Mouse (Mus musculus) urinary bladder, postnatal 25 days (tissue): Measurements from ENCODE around the gene Chrdl2.
A peak's percentile ranks its signal among the peaks of the same experiment; 100 is the strongest.

Experiments
- DNase-seq: peaks from one replicate; pipeline ENCODE4 v3.0.0; 2022; ENCODE audit warnings: low spot score

The Chrdl2 gene

DNA sequence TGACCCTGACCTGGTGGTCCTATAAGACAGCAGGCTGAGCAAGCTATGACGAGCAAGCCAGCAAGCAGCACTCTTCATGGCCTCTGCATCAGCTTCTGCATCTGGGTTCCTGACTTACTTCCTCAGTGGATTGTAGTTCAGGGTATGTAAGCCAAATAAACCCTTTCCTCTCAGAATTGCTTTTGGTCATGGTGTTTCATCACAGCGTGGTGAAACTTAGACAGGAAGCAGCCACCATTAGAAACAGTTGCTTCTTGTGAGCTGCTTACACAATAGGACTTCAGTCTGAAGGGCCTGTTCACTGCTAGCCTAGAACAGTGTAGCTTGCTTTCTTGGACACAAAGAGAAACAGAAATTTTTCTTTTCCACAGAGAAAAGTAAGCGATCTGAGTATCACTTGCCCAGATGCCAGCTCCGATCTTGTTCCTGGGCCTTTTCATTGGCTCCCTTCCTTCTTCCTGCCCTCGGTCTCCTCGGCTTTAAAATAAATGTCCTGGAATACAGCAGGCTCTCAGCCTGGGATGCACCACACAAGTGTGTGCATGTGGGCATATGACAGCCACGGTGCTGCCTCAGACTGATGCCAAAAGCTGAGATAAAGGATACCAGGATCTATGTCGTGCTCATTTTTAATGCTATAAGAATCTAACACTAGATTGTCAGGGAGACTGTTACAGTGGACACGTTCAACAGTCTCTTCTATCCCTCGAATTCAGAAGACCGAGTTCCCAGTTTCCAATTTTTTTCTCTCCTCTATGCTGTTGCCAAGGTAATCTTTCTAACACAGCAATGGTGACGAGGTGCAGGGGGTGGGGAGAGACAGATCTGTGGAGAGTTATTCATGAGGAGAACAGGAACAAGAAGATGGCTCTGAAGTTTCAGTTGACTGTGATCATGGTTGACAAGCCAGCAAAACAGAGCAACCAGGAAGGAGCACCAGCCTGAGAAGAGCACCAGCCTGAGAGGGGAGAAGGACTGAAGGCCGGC, 23.4 kb upstream of the Chrdl2 start:
- no peak for DNase-seq

DNA sequence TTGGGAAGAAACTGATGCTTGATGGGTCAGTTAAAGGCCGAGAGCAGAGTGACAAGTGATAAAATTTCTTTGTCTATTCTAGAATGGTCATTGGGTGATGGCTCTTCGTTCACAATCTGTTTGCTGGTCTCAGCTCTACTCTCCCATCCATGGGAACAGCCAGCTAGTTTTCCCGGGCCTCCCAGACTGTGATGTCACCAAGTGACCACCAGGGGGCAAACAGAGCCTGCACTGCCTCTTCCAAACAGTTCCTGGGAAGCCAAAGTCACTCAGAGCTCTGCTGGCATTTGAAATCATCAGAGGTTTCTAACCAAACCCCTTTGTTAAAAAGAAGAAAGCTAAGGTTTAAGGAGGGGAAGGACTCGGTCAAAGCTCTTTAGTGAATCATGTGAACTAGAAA, 17.2 kb upstream of the Chrdl2 start:
- peak; percentile 62 for DNase-seq

- DNase-seq, result no peak
Measured at GRCm38 (mm10) chr7:99989844-99990760, 15.9 kb upstream of the Chrdl2 start.

DNA sequence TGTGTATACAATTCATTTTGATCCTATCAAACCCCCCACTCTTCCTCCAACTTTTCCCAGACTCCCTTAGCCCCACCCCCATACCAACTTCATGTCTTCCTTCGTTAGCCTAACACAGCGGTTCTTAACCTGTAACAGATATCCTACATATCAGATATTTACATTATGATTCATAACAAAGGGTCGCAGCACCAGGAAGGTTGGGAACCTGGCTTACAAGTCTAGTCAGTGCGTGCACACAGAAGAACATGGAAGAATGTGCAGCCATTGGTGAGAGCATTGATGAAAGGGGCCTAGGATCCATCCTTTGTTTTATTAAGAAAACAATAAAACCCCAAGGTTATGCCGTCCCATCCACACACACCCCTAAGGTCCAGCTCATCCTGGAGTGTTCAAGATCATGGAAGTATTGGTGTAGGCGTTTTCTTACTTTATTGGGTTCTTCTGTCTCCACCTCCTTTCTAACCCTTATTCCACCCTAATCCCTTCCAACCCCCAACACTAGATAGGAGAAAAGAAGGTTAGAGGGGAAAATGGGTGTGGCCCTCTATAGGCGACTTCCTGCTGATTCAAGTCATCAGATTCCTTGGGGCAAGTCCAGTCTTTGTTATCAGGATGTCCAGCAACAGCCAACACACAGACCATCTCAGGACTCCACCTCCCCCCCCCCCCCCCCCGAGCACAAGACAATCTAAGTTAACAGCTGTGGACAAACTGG, 14.8 kb upstream of the Chrdl2 start:
- no peak for DNase-seq

GRCm38 (mm10) chr7:99993159-99993558, 12.8 kb upstream of the Chrdl2 start:
- no peak for DNase-seq

GRCm38 (mm10) chr7:99995186-99995585, 10.8 kb upstream of the Chrdl2 start:
- DNase-seq, result no peak

DNA sequence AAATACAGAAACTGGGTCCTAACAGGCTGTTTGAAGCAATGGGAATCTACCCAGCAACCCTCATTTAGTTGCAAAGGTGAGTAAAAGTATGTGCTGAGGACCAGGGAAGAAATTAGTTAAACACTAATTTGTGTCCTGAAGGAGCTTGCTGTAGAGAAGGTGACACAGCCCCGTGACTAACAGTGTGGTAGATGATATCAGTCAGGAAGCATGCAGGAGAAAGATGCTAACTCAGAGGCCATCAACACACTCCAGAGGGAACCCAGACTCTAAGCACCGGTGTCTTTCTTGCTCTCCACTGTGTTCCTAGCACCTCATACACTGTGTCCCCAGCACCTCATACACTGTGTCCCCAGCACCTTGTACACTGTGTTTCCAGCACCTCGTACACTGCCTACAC, 7.3 kb upstream of the Chrdl2 start:
- DNase-seq, result no peak

DNA sequence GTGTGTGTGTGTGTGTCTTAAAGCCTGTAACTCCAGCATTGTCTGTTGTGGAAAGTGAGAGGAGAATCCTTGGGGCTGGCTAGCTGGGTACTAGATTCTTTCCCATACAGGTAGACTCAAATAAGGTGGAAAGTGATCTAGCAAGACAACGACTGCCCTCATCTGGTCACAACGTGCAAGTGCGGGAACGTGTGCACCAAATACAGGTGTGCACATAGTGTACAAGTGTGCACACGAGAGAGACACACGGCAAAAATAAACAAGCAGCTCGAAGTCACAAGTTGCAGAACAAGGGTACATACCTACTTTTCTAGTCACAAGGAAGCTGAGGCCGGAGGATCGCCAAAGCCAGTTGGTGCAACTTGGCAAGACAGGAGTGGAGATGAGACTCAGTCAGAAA, 2.2 kb upstream of the Chrdl2 start:
- no peak for DNase-seq

DNA sequence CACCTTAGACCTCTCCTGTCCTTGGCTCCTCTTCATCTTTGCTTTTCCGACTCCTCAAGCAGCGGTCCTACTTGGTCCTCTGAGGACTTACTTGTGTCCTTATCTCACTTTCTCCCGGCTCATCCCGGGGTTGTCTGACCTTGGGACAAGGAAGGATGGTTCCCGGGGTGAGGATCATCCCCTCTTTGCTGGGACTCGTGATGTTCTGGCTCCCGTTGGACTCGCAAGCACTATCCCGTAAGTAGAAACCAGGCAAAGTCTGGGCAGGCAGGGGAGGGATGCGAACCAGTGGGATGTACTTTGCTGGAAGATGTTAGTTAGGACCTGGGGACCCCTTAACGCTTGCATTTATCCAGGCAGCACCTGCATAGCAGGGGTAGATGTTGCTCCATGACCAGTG, 439 bp downstream of the Chrdl2 start:
- no peak for DNase-seq

DNA sequence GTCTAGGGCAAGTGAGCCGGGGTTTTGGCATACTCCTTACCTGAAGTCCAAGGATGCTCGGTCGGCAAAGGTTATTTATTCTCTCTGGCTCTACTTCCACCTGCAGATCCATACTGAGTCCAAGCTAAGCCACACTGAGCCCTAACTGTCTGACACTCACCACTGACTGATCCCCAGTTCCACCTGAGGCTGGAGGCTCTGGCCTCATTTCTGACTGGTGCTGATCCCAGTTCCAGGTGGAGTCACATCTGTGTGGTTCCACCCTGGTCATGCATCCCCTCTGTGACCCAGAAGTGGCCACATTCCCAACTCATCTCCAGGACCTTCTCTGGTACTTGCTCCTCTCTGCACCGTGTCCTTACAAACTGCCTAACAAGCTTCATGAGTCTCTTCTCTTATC, 2.8 kb downstream of the Chrdl2 start:
- no peak for DNase-seq

DNA sequence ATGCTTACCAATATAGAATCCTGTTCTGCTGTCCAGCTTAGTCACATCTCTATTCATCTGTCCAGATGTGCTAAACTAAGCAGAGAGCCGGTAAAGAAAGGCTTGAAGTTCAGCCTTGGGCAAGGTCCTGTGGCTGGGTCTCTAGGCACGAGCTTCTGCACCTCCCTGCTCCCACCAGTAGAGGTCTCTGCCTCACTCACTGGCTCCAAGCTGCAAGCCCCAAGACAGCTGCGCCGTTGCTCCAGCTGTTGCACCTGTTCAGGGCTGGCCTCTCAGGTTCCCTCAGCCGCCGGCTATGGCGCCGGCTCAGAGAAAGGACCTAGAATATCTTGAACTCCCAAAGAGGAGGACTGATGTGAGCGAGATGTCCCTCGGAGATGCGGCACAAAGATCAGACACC, 3.7 kb downstream of the Chrdl2 start:
- peak; percentile 53 for DNase-seq

GRCm38 (mm10) chr7:100010711-100011110, 4.7 kb downstream of the Chrdl2 start:
- DNase-seq, result no peak

GRCm38 (mm10) chr7:100012085-100012484, 6.1 kb downstream of the Chrdl2 start:
- no peak for DNase-seq

GRCm38 (mm10) chr7:100012515-100012914, 6.5 kb downstream of the Chrdl2 start:
- DNase-seq, result no peak

DNA sequence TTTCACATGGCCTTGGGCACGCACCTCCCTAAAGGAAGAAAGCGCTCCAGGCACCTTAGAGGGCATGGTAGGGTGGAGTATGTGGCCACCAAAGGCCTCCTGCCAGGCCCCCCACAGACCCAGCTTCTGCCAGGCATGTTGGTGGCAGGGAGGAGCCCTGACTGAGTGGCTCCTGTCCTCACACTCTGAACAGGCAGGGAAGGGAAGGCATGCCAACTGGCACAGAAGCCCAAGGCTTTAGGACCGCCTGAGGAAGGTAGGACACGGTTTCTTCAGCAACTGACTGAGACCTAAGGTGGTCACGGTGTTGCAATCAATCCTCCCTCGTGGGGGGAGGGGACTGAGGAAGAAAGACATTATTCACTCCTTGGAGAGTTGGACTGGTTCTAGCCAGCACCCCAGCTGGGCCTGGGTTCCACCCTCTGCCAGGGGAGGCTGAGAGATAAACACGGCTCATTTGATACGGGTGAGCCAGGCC, 8.2 kb downstream of the Chrdl2 start:
- DNase-seq, result no peak

- DNase-seq, result no peak
Measured at GRCm38 (mm10) chr7:100017056-100017455, 11.1 kb downstream of the Chrdl2 start.

- DNase-seq, result no peak
Measured at GRCm38 (mm10) chr7:100027353-100027752, 21.4 kb downstream of the Chrdl2 start.

DNA sequence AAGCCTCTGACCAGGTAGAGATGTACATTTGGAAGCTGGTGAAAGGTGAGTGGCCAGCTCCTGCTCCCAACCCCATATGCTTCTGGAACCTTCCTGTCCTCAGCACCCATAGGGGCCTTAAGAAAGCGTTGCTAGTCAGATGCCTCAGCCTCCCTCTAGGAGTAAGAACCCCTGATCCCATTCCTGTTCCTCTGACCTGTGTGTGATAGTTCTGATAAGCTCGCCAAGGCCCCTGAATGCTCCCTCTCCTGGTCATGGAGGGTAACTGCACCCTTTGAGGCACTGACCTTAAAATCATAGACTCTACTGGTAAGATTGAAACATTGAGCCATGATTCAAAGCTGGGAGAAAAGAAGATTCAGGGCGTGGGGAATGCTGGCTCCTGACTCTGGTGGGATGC, 23.3 kb downstream of the Chrdl2 start:
- DNase-seq, result no peak

DNA sequence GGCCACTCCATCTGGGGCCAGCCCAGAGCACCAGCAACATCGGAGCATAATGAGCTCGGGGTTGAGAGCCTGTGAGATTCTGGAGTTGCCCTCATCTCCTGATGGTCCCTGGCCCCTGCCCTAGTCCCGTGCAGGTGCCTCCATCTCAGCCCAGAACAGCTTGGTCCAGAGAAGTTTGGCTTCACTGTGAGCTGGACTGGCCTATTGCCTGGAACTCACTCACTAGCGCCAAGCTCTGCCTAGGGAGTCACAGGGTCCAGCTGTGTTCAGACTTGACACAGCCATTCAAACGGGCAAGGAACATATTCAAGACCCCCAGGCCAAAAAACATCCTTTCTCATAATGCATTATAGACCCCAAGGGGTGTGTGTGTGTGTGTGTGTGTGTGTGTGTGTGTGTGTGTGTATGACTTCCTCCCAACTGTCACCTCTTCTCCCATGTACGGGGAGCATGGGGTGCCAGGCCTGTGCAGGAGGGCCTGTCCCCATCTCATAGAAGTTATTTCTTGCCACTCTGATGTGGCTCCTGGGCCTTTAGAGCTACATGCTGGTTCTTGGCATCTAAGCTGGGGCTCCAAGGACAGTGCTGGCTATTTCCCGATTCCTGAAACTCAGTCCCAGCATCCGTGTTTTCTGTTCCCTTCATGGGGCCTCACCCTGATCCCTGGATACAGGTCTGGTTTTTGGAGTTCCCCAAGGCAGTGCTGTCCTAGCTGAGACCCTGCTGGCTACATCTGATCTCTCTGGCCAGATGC, 25.2 kb downstream of the Chrdl2 start:
- DNase-seq, result no peak

- no peak for DNase-seq
Measured at GRCm38 (mm10) chr7:100033672-100034071, 27.7 kb downstream of the Chrdl2 start.

DNA sequence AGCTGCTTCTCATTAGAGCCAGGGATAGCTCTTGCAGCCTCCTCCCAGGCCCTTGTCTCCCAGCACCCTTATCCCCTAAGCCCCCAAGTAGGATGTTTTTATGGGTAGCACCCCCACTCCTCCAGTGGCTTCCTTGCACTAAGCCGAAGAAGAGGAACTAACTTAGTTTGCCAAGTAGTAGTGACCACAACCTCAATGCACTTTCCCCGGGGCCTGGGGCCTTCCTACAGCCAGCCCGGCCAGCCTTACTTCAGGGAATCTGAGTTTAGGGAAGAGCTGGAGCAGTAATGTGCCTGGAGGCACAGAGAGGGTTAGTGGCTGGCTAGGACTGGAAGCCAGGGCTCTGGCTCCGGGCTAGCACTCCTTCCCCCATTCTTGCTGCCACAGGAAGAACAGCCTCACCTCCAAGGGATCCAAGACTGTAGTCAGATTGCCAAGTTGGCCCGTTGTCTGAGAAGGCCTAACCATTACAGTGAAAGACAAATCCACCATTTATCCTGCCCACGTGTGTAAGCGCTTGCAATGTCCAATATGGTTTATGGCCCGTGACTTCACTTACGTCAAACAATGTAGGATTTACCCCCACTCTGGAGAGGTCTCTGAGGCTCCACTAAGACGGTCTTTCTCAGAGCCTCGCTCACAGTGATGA, 29.0 kb downstream of the Chrdl2 start:
- DNase-seq, result no peak
